In genomic region chr8:48304224-48304623, GRCm38 (mm10) we compare ENCODE assay signal across 26 mouse cellular contexts.
"Had no signal": no experiment of that assay in that cellular context is flagged by ENCODE, and none has a peak within 500 bp of the region (broad histone marks: within the 10 kb centered on the region; RNA-seq: fewer than 3 reads in every experiment).

No protein-coding gene starts in this region.

- H3K36me3 ChIP-seq: liver, embryonic 12.5 days; lung, embryonic 15.5 days; neural tube, embryonic 15.5 days had no signal

- H3K4me3 ChIP-seq: layer of hippocampus, adult 2 months; left cerebral cortex, adult 2 months; limb, embryonic 13.5 days; liver, embryonic 12.5 days; liver, embryonic 15.5 days; lung, embryonic 15.5 days; megakaryocyte, embryonic 14.5 days; midbrain, embryonic 10.5 days; midbrain, embryonic 13.5 days; myocyte; neural tube, embryonic 15.5 days had no signal

- H3K9me3 ChIP-seq: limb, embryonic 13.5 days; liver, embryonic 12.5 days; liver, embryonic 15.5 days; lung, embryonic 15.5 days; midbrain, embryonic 10.5 days; midbrain, embryonic 13.5 days; neural tube, embryonic 15.5 days had no signal

- H3K27me3 ChIP-seq: liver, embryonic 12.5 days; liver, embryonic 15.5 days; lung, embryonic 15.5 days; megakaryocyte, embryonic 14.5 days; midbrain, embryonic 13.5 days; neural tube, embryonic 15.5 days had no signal

- H3K9ac ChIP-seq: limb, embryonic 13.5 days; liver, embryonic 12.5 days; liver, embryonic 15.5 days; lung, embryonic 15.5 days; midbrain, embryonic 13.5 days; neural tube, embryonic 15.5 days had no signal

- H3K4me1 ChIP-seq: liver, embryonic 12.5 days; liver, embryonic 15.5 days; megakaryocyte, embryonic 14.5 days had no signal

- H3K27ac ChIP-seq: kidney, postnatal 0 days; layer of hippocampus, adult 2 months; left cerebral cortex, adult 2 months; limb, embryonic 13.5 days; liver, embryonic 12.5 days; liver, embryonic 15.5 days; lung, embryonic 15.5 days; midbrain, embryonic 10.5 days; midbrain, embryonic 13.5 days; neural tube, embryonic 15.5 days; stomach, postnatal 0 days had no signal

- DNase-seq: kidney, postnatal 25 days; layer of hippocampus, postnatal 36 days; liver; lung, adult 18-20 months; lung, postnatal 10 days; lung, postnatal 36 days; right cerebral cortex, adult 18-20 months; right cerebral cortex, postnatal 14 days; right cerebral cortex, postnatal 4 days; thymus, adult 2 months; thymus, postnatal 14 days; thymus, postnatal 4 days had no signal

- H3K4me2 ChIP-seq: limb, embryonic 13.5 days; liver, embryonic 12.5 days; liver, embryonic 15.5 days; lung, embryonic 15.5 days; midbrain, embryonic 13.5 days; neural tube, embryonic 15.5 days had no signal

- ATAC-seq: liver, embryonic 12.5 days; midbrain, embryonic 13.5 days; midbrain, embryonic 16.5 days had no signal
